Comparison of ENCODE assay signal across 8 mouse cellular contexts in genomic region chr7:140070042-140070711, GRCm38 (mm10). TPM values are rescaled to one million over a fixed set of nuclear protein-coding genes. Genes with fewer than 3 reads are reported as not detected.
DNase-seq lines count a peak whose midpoint lies in the region; ATAC-seq and TF ChIP-seq lines count a peak whose summit lies in the region.

No protein-coding gene starts in this region.

- no peaks in the 10 kb centered on the region for H3K9me3 ChIP-seq in heart, embryonic 10.5 days
- no peaks in the 10 kb centered on the region for H3K9me3 ChIP-seq in liver, embryonic 13.5 days (replicated peaks)

- TF ChIP-seq CTCF in liver, adult 2 months (IDR thresholded peaks at IDR 0.05; ENCODE audit: low read depth, low read length): no peak
- TF ChIP-seq CTCF in small intestine, adult 2 months (IDR thresholded peaks at IDR 0.05; ENCODE audit: extremely low read depth, insufficient read length, insufficient replicate concordance, low read depth, low read length): no peak

- WGBS in liver, adult 2 months: 60% methylated on average over 39 of the region's 39 CpGs
- WGBS in heart, embryonic 10.5 days: 19% methylated on average over 39 of the region's 39 CpGs
- WGBS in liver, embryonic 13.5 days (ENCODE audit: insufficient replicate concordance): 26% methylated on average over 39 of the region's 39 CpGs
- WGBS in small intestine, adult 2 months: 36% methylated on average over 39 of the region's 39 CpGs

- no peaks in the 10 kb centered on the region for H3K36me3 ChIP-seq in liver, adult 2 months (ENCODE audit: control insufficient read depth, insufficient read depth, low read length)
- H3K36me3 ChIP-seq in heart, embryonic 10.5 days: no peaks in the 10 kb centered on the region
- no peaks in the 10 kb centered on the region for H3K36me3 ChIP-seq in liver, embryonic 13.5 days
- H3K36me3 ChIP-seq in small intestine, adult 2 months (ENCODE audit: control insufficient read depth, insufficient read depth, low read length): no peaks in the 10 kb centered on the region

- H3K27me3 ChIP-seq in liver, adult 2 months (ENCODE audit: control insufficient read depth, insufficient read depth, low read length): no peaks in the 10 kb centered on the region
- H3K27me3 ChIP-seq in heart, embryonic 10.5 days (ENCODE audit: insufficient read depth, poor library complexity, severe bottlenecking): peaks cover 69% of the 10 kb centered on the region
- H3K27me3 ChIP-seq in liver, embryonic 13.5 days: peaks cover 36% of the 10 kb centered on the region
- no peaks in the 10 kb centered on the region for H3K27me3 ChIP-seq in small intestine, adult 2 months (ENCODE audit: control insufficient read depth, insufficient read depth, low read length)

- H3K79me2 ChIP-seq in liver, adult 2 months (ENCODE audit: control insufficient read depth, insufficient read depth, low read length): no peaks in the 10 kb centered on the region

- H3K4me3 ChIP-seq in liver, adult 2 months (ENCODE audit: insufficient read depth, low read depth, low read length): peak overlapping the region; percentile 59
- peak overlapping the region; percentile 56 for H3K4me3 ChIP-seq in heart, embryonic 10.5 days
- peak overlapping the region; percentile 28 for H3K4me3 ChIP-seq in liver, embryonic 13.5 days (replicated peaks)
- peak overlapping the region; percentile 35 for H3K4me3 ChIP-seq in small intestine, adult 2 months (ENCODE audit: low read depth, low read length)

- ATAC-seq in liver, embryonic 13.5 days (ENCODE audit: low read depth): peak; percentile 43

- no peak for TF ChIP-seq POLR2A in liver, adult 2 months (IDR thresholded peaks at IDR 0.05; ENCODE audit: extremely low read depth, insufficient read depth, low read length)
- no peak for TF ChIP-seq POLR2A in small intestine, adult 2 months (IDR thresholded peaks at IDR 0.05; ENCODE audit: low read depth, low read length)

- H3K4me2 ChIP-seq in liver, embryonic 13.5 days: peak overlapping the region; percentile 55

- peaks cover 5% of the 10 kb centered on the region; the same call in 1 of the 2 replicates for H3K4me1 ChIP-seq in liver, adult 2 months (ENCODE audit: control insufficient read depth, insufficient read depth, low read length)
- peaks cover 9% of the 10 kb centered on the region for H3K4me1 ChIP-seq in heart, embryonic 10.5 days
- H3K4me1 ChIP-seq in liver, embryonic 13.5 days (replicated peaks): no peaks in the 10 kb centered on the region
- no peaks in the 10 kb centered on the region for H3K4me1 ChIP-seq in small intestine, adult 2 months (ENCODE audit: control insufficient read depth, insufficient read depth, insufficient read length, low read length)

- peak overlapping the region; percentile 7; the same call in 1 of the 2 replicates for H3K27ac ChIP-seq in liver, adult 2 months (replicated peaks; ENCODE audit: insufficient read depth, low read depth, low read length)
- H3K27ac ChIP-seq in heart, embryonic 10.5 days: peak overlapping the region; percentile 67
- no peak overlapping the region for H3K27ac ChIP-seq in liver, embryonic 13.5 days
- no peak overlapping the region for H3K27ac ChIP-seq in small intestine, adult 2 months (ENCODE audit: insufficient read depth, low read depth, low read length)

- peak overlapping the region; percentile 59 for H3K9ac ChIP-seq in liver, adult 2 months (ENCODE audit: low read depth, low read length)
- H3K9ac ChIP-seq in liver, embryonic 13.5 days: 0 out of 2 replicates have a peak overlapping the region, but pooled peaks have one; percentile 6

- DNase-seq in liver, adult 2 months (ENCODE audit: extremely low read depth, low read depth, low spot score): peak; percentile 64
- no peak for DNase-seq in liver
- no peak for DNase-seq in heart, embryonic 10.5 days (ENCODE audit: low spot score)
- no peak for DNase-seq in liver, embryonic 13.5 days
- no peak for DNase-seq in right cerebral cortex, postnatal 14 days
- no peak for DNase-seq in left cerebral cortex, adult 11 months (ENCODE audit: low spot score)
- DNase-seq in urinary bladder, postnatal 14 days (ENCODE audit: low spot score): no peak

RNA-seq across cellular contexts. Expression of gene Caly, which starts 12.2 kb away (rescaled TPM):
- total RNA-seq in liver, adult 2 months (2014; rRNA removed): not detected in 2 replicates
- polyA plus RNA-seq in liver, adult 2 months (2012; rRNA removed): 0.07 and 0.15 TPM in 2 replicates
- polyA plus RNA-seq in heart, embryonic 10.5 days (2016; fragmentation: Nextera tagmentation; extraction: Ambion mirVana): 0.30 and 0.45 TPM in 2 replicates
- polyA plus RNA-seq in liver, embryonic 13.5 days (2015; fragmentation: Nextera tagmentation; extraction: Ambion mirVana): 0.12 and 0.33 TPM in 2 replicates
- 1.0 and 1.4 TPM in 2 replicates for polyA plus RNA-seq in small intestine, adult 2 months (2012; rRNA removed)

RNA-seq across cellular contexts. Expression of gene Msx3, which starts 21.3 kb away (rescaled TPM):
- not detected in 2 replicates for total RNA-seq in liver, adult 2 months (2014; rRNA removed)
- not detected in 2 replicates for polyA plus RNA-seq in liver, adult 2 months (2012; rRNA removed)
- polyA plus RNA-seq in heart, embryonic 10.5 days (2016; fragmentation: Nextera tagmentation; extraction: Ambion mirVana): not detected in 2 replicates
- not detected in 2 replicates for polyA plus RNA-seq in liver, embryonic 13.5 days (2015; fragmentation: Nextera tagmentation; extraction: Ambion mirVana)
- polyA plus RNA-seq in small intestine, adult 2 months (2012; rRNA removed): 0.10 TPM in 1 of 2 replicates, not detected in the other

RNA-seq across cellular contexts. Expression of gene Prap1, which starts 23.0 kb away (rescaled TPM):
- not detected in 2 replicates for total RNA-seq in liver, adult 2 months (2014; rRNA removed)
- polyA plus RNA-seq in liver, adult 2 months (2012; rRNA removed): not detected in 2 replicates
- polyA plus RNA-seq in heart, embryonic 10.5 days (2016; fragmentation: Nextera tagmentation; extraction: Ambion mirVana): not detected in 2 replicates
- not detected in 2 replicates for polyA plus RNA-seq in liver, embryonic 13.5 days (2015; fragmentation: Nextera tagmentation; extraction: Ambion mirVana)
- 3,061 and 5,933 TPM in 2 replicates for polyA plus RNA-seq in small intestine, adult 2 months (2012; rRNA removed)

RNA-seq across cellular contexts. Expression of gene Fuom, which starts 32.1 kb away (rescaled TPM):
- total RNA-seq in liver, adult 2 months (2014; rRNA removed): 68.6 and 72.7 TPM in 2 replicates
- polyA plus RNA-seq in liver, adult 2 months (2012; rRNA removed): 63.0 and 77.5 TPM in 2 replicates
- polyA plus RNA-seq in heart, embryonic 10.5 days (2016; fragmentation: Nextera tagmentation; extraction: Ambion mirVana): 41.0 and 59.9 TPM in 2 replicates
- polyA plus RNA-seq in liver, embryonic 13.5 days (2015; fragmentation: Nextera tagmentation; extraction: Ambion mirVana): 6.8 and 7.6 TPM in 2 replicates
- polyA plus RNA-seq in small intestine, adult 2 months (2012; rRNA removed): 76.8 and 111 TPM in 2 replicates

RNA-seq across cellular contexts. Expression of gene Tubgcp2, which starts 33.7 kb away (rescaled TPM):
- 12.1 and 12.4 TPM in 2 replicates for total RNA-seq in liver, adult 2 months (2014; rRNA removed)
- 9.4 and 11.8 TPM in 2 replicates for polyA plus RNA-seq in liver, adult 2 months (2012; rRNA removed)
- polyA plus RNA-seq in heart, embryonic 10.5 days (2016; fragmentation: Nextera tagmentation; extraction: Ambion mirVana): 50.8 and 55.4 TPM in 2 replicates
- 28.8 and 31.3 TPM in 2 replicates for polyA plus RNA-seq in liver, embryonic 13.5 days (2015; fragmentation: Nextera tagmentation; extraction: Ambion mirVana)
- 5.1 and 9.1 TPM in 2 replicates for polyA plus RNA-seq in small intestine, adult 2 months (2012; rRNA removed)

Comparison
In these comparisons a context has a peak if more than half of its experiments do, and no peak if none do; other contexts are left out.
1. H3K27ac ChIP-seq: peak in liver, adult 2 months (single experiment) and heart, embryonic 10.5 days (single experiment); none in liver, embryonic 13.5 days (single experiment) and small intestine, adult 2 months (single experiment).
2. RNA of gene Prap1, which starts 23.0 kb away (polyA plus RNA-seq): 3,061 to 5,933 TPM in small intestine, adult 2 months; not detected in liver, adult 2 months, not detected in heart, embryonic 10.5 days and not detected in liver, embryonic 13.5 days; every median in the first group is over 1,000 times any median in the second.
3. Peak in every context shown above with its lines, with median percentiles within 50 percentile points of each other: H3K4me3 ChIP-seq.